Mouse (Mus musculus): ENCODE measurements at regions not wholly inside any gene's neighbourhood (a gene's known extent, or its start where the extent isn't known, plus 50 kb on each side); places are given as distances from the start of the nearest gene placed in this dataset.

- 74% methylated on average over 11 of the region's 11 CpGs for WGBS
- Histone ChIP-seq H3K4me1 (ENCODE audit: control insufficient read depth, insufficient read depth, low read length) (no peaks in the 10 kb centered on the region), H3K27me3 (ENCODE audit: control insufficient read depth, insufficient read depth, low read length) (no peaks in the 10 kb centered on the region), H3K9ac (ENCODE audit: low read length) (no peak overlapping the region), H3K9me3 (replicated peaks; ENCODE audit: control insufficient read depth, low read length) (no peaks in the 10 kb centered on the region), H3K4me3 (replicated peaks; ENCODE audit: low read length) (no peak overlapping the region), H3K27ac (ENCODE audit: low read length) (no peak overlapping the region), H3K4me2 (ENCODE audit: low read depth, low read length) (no peak overlapping the region), H3K36me3 (ENCODE audit: control insufficient read depth, insufficient read depth, low read length) (no peaks in the 10 kb centered on the region)
- ATAC-seq (ENCODE audit: insufficient read depth, low FRiP score), result no peak
Measured at GRCm38 (mm10) chr13:114643521-114643920, 174.5 kb upstream of the Mocs2 start.

GRCm38 (mm10) chr13:114654267-114654666 is 163.8 kb upstream of the Mocs2 start:
- Histone ChIP-seq H3K4me3 (replicated peaks; ENCODE audit: low read length) (no peak overlapping the region), H3K4me1 (ENCODE audit: control insufficient read depth, insufficient read depth, low read length) (no peaks in the 10 kb centered on the region), H3K36me3 (ENCODE audit: control insufficient read depth, insufficient read depth, low read length) (no peaks in the 10 kb centered on the region), H3K27ac (ENCODE audit: low read length) (no peak overlapping the region), H3K9me3 (replicated peaks; ENCODE audit: control insufficient read depth, low read length) (no peaks in the 10 kb centered on the region), H3K27me3 (ENCODE audit: control insufficient read depth, insufficient read depth, low read length) (no peaks in the 10 kb centered on the region), H3K9ac (ENCODE audit: low read length) (no peak overlapping the region), H3K4me2 (ENCODE audit: low read depth, low read length) (no peak overlapping the region)
- ATAC-seq (ENCODE audit: insufficient read depth, low FRiP score), result no peak
- WGBS, result 76% methylated on average over 7 of the region's 7 CpGs

GRCm38 (mm10) chr13:114654953-114655586 is 163.0 kb upstream of the Mocs2 start:
- 71% methylated on average over 4 of the region's 4 CpGs for WGBS
- H3K9ac ChIP-seq (ENCODE audit: low read length), result no peak overlapping the region
- no peaks in the 10 kb centered on the region for H3K9me3 ChIP-seq (replicated peaks; ENCODE audit: control insufficient read depth, low read length)
- H3K4me3 ChIP-seq (replicated peaks; ENCODE audit: low read length), result no peak overlapping the region
- no peak overlapping the region for H3K4me2 ChIP-seq (ENCODE audit: low read depth, low read length)
- no peak for ATAC-seq (ENCODE audit: insufficient read depth, low FRiP score)
- H3K27me3 ChIP-seq (ENCODE audit: control insufficient read depth, insufficient read depth, low read length), result no peaks in the 10 kb centered on the region
- no peaks in the 10 kb centered on the region for H3K36me3 ChIP-seq (ENCODE audit: control insufficient read depth, insufficient read depth, low read length)
- H3K4me1 ChIP-seq (ENCODE audit: control insufficient read depth, insufficient read depth, low read length), result no peaks in the 10 kb centered on the region
- no peak overlapping the region for H3K27ac ChIP-seq (ENCODE audit: low read length)

GRCm38 (mm10) chr13:114672411-114672810 is 145.6 kb upstream of the Mocs2 start:
- Histone ChIP-seq H3K27ac (ENCODE audit: low read length) (no peak overlapping the region), H3K4me2 (ENCODE audit: low read depth, low read length) (no peak overlapping the region), H3K4me3 (replicated peaks; ENCODE audit: low read length) (no peak overlapping the region), H3K27me3 (ENCODE audit: control insufficient read depth, insufficient read depth, low read length) (no peaks in the 10 kb centered on the region), H3K9ac (ENCODE audit: low read length) (no peak overlapping the region), H3K36me3 (ENCODE audit: control insufficient read depth, insufficient read depth, low read length) (no peaks in the 10 kb centered on the region), H3K9me3 (replicated peaks; ENCODE audit: control insufficient read depth, low read length) (no peaks in the 10 kb centered on the region), H3K4me1 (ENCODE audit: control insufficient read depth, insufficient read depth, low read length) (no peaks in the 10 kb centered on the region)
- no peak for ATAC-seq (ENCODE audit: insufficient read depth, low FRiP score)

GRCm38 (mm10) chr13:114679703-114680378 is 138.2 kb upstream of the Mocs2 start:
- Histone ChIP-seq H3K27ac (ENCODE audit: low read length) (peak overlapping the region; percentile 90), H3K4me3 (replicated peaks; ENCODE audit: low read length) (no peak overlapping the region), H3K9ac (ENCODE audit: low read length) (no peak overlapping the region), H3K9me3 (replicated peaks; ENCODE audit: control insufficient read depth, low read length) (no peaks in the 10 kb centered on the region), H3K27me3 (ENCODE audit: control insufficient read depth, insufficient read depth, low read length) (no peaks in the 10 kb centered on the region), H3K36me3 (ENCODE audit: control insufficient read depth, insufficient read depth, low read length) (no peaks in the 10 kb centered on the region), H3K4me2 (ENCODE audit: low read depth, low read length) (peak overlapping the region; percentile 0; the same call in 1 of the 2 replicates), H3K4me1 (ENCODE audit: control insufficient read depth, insufficient read depth, low read length) (no peaks in the 10 kb centered on the region)
- WGBS, result 61% methylated on average over 5 of the region's 5 CpGs
- peak; percentile 75 for ATAC-seq (ENCODE audit: insufficient read depth, low FRiP score)

DNA sequence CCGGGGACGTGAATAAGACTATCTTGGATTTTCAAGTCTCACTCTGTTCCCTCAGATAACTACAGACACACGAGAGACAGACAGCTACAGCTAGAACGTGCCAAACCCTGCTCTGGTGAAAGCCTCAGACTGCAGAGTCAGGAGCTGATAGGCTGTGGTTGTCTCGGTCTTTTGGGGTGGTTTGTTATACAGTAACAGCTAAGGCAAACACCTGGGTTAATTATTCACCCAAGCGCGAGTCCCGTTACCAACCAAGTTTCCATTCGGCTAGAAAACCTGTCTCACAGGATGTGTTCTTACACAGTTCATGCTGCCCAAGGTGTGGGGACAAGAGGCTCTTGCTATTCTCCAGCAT is 137.7 kb upstream of the Mocs2 start:
- H3K9ac ChIP-seq (ENCODE audit: low read length), result no peak overlapping the region
- no peaks in the 10 kb centered on the region for H3K4me1 ChIP-seq (ENCODE audit: control insufficient read depth, insufficient read depth, low read length)
- peak overlapping the region; percentile 0; the same call in 1 of the 2 replicates for H3K4me2 ChIP-seq (ENCODE audit: low read depth, low read length)
- ATAC-seq (ENCODE audit: insufficient read depth, low FRiP score), result peak; percentile 97
- H3K27me3 ChIP-seq (ENCODE audit: control insufficient read depth, insufficient read depth, low read length), result no peaks in the 10 kb centered on the region
- peak overlapping the region; percentile 90 for H3K27ac ChIP-seq (ENCODE audit: low read length)
- no peaks in the 10 kb centered on the region for H3K9me3 ChIP-seq (replicated peaks; ENCODE audit: control insufficient read depth, low read length)
- 54% methylated on average over 9 of the region's 9 CpGs for WGBS
- H3K4me3 ChIP-seq (replicated peaks; ENCODE audit: low read length), result no peak overlapping the region
- H3K36me3 ChIP-seq (ENCODE audit: control insufficient read depth, insufficient read depth, low read length), result no peaks in the 10 kb centered on the region

GRCm38 (mm10) chr13:114681196-114681595 is 136.8 kb upstream of the Mocs2 start:
- Histone ChIP-seq H3K9ac (ENCODE audit: low read length) (no peak overlapping the region), H3K4me1 (ENCODE audit: control insufficient read depth, insufficient read depth, low read length) (no peaks in the 10 kb centered on the region), H3K27me3 (ENCODE audit: control insufficient read depth, insufficient read depth, low read length) (no peaks in the 10 kb centered on the region), H3K27ac (ENCODE audit: low read length) (peak overlapping the region; percentile 90), H3K9me3 (replicated peaks; ENCODE audit: control insufficient read depth, low read length) (no peaks in the 10 kb centered on the region), H3K36me3 (ENCODE audit: control insufficient read depth, insufficient read depth, low read length) (no peaks in the 10 kb centered on the region), H3K4me2 (ENCODE audit: low read depth, low read length) (no peak overlapping the region), H3K4me3 (replicated peaks; ENCODE audit: low read length) (no peak overlapping the region)
- WGBS, result 58% methylated on average over 4 of the region's 4 CpGs
- no peak for ATAC-seq (ENCODE audit: insufficient read depth, low FRiP score)

GRCm38 (mm10) chr13:114681887-114682286 is 136.1 kb upstream of the Mocs2 start:
- Histone ChIP-seq H3K27me3 (ENCODE audit: control insufficient read depth, insufficient read depth, low read length) (no peaks in the 10 kb centered on the region), H3K36me3 (ENCODE audit: control insufficient read depth, insufficient read depth, low read length) (no peaks in the 10 kb centered on the region), H3K9ac (ENCODE audit: low read length) (no peak overlapping the region), H3K9me3 (replicated peaks; ENCODE audit: control insufficient read depth, low read length) (no peaks in the 10 kb centered on the region), H3K4me1 (ENCODE audit: control insufficient read depth, insufficient read depth, low read length) (no peaks in the 10 kb centered on the region), H3K4me2 (ENCODE audit: low read depth, low read length) (no peak overlapping the region), H3K27ac (ENCODE audit: low read length) (no peak overlapping the region), H3K4me3 (replicated peaks; ENCODE audit: low read length) (no peak overlapping the region)
- ATAC-seq (ENCODE audit: insufficient read depth, low FRiP score), result no peak
- WGBS, result 74% methylated on average over 4 of the region's 4 CpGs

DNA sequence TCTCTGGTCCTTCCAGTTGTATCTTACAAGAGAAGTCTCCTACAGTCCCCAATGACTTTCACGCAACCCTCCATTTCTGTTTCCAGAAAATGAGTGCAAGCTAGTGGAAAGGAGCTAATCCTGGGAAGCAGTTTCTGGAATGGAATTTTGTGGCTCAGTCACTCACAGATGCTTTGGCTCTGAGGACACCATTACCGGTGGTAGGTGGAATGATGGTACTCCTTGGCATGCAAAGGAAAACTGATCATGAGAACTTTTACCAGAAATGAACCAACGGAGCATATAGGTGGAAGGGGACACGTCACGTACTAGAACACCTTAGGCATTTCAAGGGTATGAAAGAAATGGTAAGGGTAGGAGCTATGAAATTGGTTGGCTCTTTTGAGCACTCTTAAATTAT is 135.1 kb upstream of the Mocs2 start:
- Histone ChIP-seq H3K4me3 (replicated peaks; ENCODE audit: low read length) (no peak overlapping the region), H3K9me3 (replicated peaks; ENCODE audit: control insufficient read depth, low read length) (no peaks in the 10 kb centered on the region), H3K9ac (ENCODE audit: low read length) (no peak overlapping the region), H3K27ac (ENCODE audit: low read length) (no peak overlapping the region), H3K4me1 (ENCODE audit: control insufficient read depth, insufficient read depth, low read length) (no peaks in the 10 kb centered on the region), H3K36me3 (ENCODE audit: control insufficient read depth, insufficient read depth, low read length) (no peaks in the 10 kb centered on the region), H3K27me3 (ENCODE audit: control insufficient read depth, insufficient read depth, low read length) (no peaks in the 10 kb centered on the region), H3K4me2 (ENCODE audit: low read depth, low read length) (no peak overlapping the region)
- WGBS, result 97% methylated on average over 5 of the region's 5 CpGs
- no peak for ATAC-seq (ENCODE audit: insufficient read depth, low FRiP score)
